Mouse (Mus musculus): ENCODE results near the gene Nup62. TPM values are rescaled to one million over a fixed set of nuclear protein-coding genes. Genes with fewer than 3 reads are reported as not detected.

Gene Nup62
- total RNA-seq, 2 experiments from 2014 or later: 20.1 to 25.2 TPM

- DNase-seq (ENCODE audit: low spot score): peak; percentile 77
These were observed 2.9 kb downstream of the Nup62 start for GRCm38 (mm10) chr7:44818751-44819235.

GRCm38 (mm10) chr7:44819391-44819790, 3.5 kb downstream of the Nup62 start:
- DNase-seq (ENCODE audit: low spot score): no peak

GRCm38 (mm10) chr7:44819863-44820262, 4.0 kb downstream of the Nup62 start:
- DNase-seq (ENCODE audit: low spot score): no peak

- DNase-seq (ENCODE audit: low spot score): no peak
These were observed 4.6 kb downstream of the Nup62 start for GRCm38 (mm10) chr7:44820525-44820924.

GRCm38 (mm10) chr7:44821666-44822448, 6.0 kb downstream of the Nup62 start:
- DNase-seq (ENCODE audit: low spot score): no peak

- DNase-seq (ENCODE audit: low spot score): no peak
These were observed 7.5 kb downstream of the Nup62 start for GRCm38 (mm10) chr7:44823409-44823808.

GRCm38 (mm10) chr7:44824872-44825271, 9.0 kb downstream of the Nup62 start:
- DNase-seq (ENCODE audit: low spot score): peak; percentile 87

- no peak for DNase-seq (ENCODE audit: low spot score)
These were observed 10.9 kb downstream of the Nup62 start for GRCm38 (mm10) chr7:44826771-44827170.

- no peak for DNase-seq (ENCODE audit: low spot score)
These were observed 12.8 kb downstream of the Nup62 start for GRCm38 (mm10) chr7:44828706-44829105.

GRCm38 (mm10) chr7:44832763-44833162, 16.9 kb downstream of the Nup62 start:
- DNase-seq (ENCODE audit: low spot score): no peak

- no peak for DNase-seq (ENCODE audit: low spot score)
These were observed 19.6 kb downstream of the Nup62 start for GRCm38 (mm10) chr7:44835373-44836015.

GRCm38 (mm10) chr7:44836016-44836404, 20.1 kb downstream of the Nup62 start:
- no peak for DNase-seq (ENCODE audit: low spot score)

- DNase-seq (ENCODE audit: low spot score): peak; percentile 83
These were observed 20.6 kb downstream of the Nup62 start for GRCm38 (mm10) chr7:44836423-44837053.

GRCm38 (mm10) chr7:44838073-44838472, 22.2 kb downstream of the Nup62 start:
- DNase-seq (ENCODE audit: low spot score): no peak

GRCm38 (mm10) chr7:44839171-44839490, 23.2 kb downstream of the Nup62 start:
- no peak for DNase-seq (ENCODE audit: low spot score)

- DNase-seq (ENCODE audit: low spot score): no peak
These were observed 23.8 kb downstream of the Nup62 start for GRCm38 (mm10) chr7:44839491-44840191.

- no peak for DNase-seq (ENCODE audit: low spot score)
These were observed 24.5 kb downstream of the Nup62 start for GRCm38 (mm10) chr7:44840426-44840825.

GRCm38 (mm10) chr7:44841825-44842463, 26.1 kb downstream of the Nup62 start:
- DNase-seq (ENCODE audit: low spot score): peak; percentile 52

GRCm38 (mm10) chr7:44845006-44845405, 29.1 kb downstream of the Nup62 start:
- DNase-seq (ENCODE audit: low spot score): no peak

GRCm38 (mm10) chr7:44846804-44847203, 30.9 kb downstream of the Nup62 start:
- DNase-seq (ENCODE audit: low spot score): no peak

- no peak for DNase-seq (ENCODE audit: low spot score)
These were observed 31.9 kb downstream of the Nup62 start for GRCm38 (mm10) chr7:44847772-44848171.

Measured in gastrocnemius, adult 18-20 months (tissue).